In the genomic region with DNA sequence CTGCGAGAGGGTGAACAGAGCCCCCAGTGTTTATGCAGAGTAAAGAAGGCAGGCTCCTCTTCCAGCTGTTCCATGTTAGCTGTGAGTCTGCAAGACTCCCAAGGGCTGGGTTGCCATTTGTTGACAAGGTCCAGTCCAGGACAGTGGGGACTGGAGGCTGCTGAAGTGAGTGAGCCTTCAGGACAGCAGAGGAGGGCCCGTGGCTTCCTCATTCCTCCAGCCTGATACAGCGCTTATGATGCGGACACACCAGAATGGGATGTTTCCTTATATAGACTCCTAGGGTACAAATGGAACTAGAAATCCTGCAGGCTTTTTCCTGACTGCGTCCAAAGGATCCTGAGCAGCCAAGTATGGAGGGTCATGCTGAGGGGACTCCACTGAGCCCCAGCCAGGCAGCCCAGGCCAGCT, we compare ENCODE assay signal across 8 mouse cellular contexts. TPM values are rescaled to one million over a fixed set of nuclear protein-coding genes. Genes with fewer than 3 reads are reported as not detected.
DNase-seq lines count a peak whose midpoint lies in the region; ATAC-seq and TF ChIP-seq lines count a peak whose summit lies in the region.

No protein-coding gene starts in this region.

- H3K4me2 ChIP-seq in hindbrain, postnatal 0 days (ENCODE audit: low read depth, low read length) = peak overlapping the region; percentile 99
- H3K4me2 ChIP-seq in neural tube, embryonic 11.5 days (ENCODE audit: low read depth) = peak overlapping the region; percentile 96

- no peaks in the 10 kb centered on the region for H3K4me1 ChIP-seq in hindbrain, postnatal 0 days (ENCODE audit: insufficient read depth, low read length)
- peaks cover 12% of the 10 kb centered on the region for H3K4me1 ChIP-seq in neural tube, embryonic 11.5 days (ENCODE audit: control insufficient read depth, insufficient read depth, low read length)

- WGBS in hindbrain, postnatal 0 days = 27% methylated on average over 5 of the region's 5 CpGs
- 34% methylated on average over 5 of the region's 5 CpGs for WGBS in neural tube, embryonic 11.5 days

- H3K27me3 ChIP-seq in hindbrain, postnatal 0 days (ENCODE audit: insufficient read depth, low read length) = no peaks in the 10 kb centered on the region
- H3K27me3 ChIP-seq in neural tube, embryonic 11.5 days (ENCODE audit: control insufficient read depth, insufficient read depth, low read length) = peaks cover 2% of the 10 kb centered on the region; the same call in 1 of the 2 replicates

- 0 out of 2 replicates have a peak, but pooled peaks have one; percentile 9 for ATAC-seq in hindbrain, postnatal 0 days
- no peak for ATAC-seq in neural tube, embryonic 11.5 days (ENCODE audit: insufficient read depth, low FRiP score, low TSS enrichment)
- no peak for ATAC-seq in monocyte, adult 5-6 weeks (replicated peaks; ENCODE audit: insufficient number of reproducible peaks, low FRiP score, low TSS enrichment, poor library complexity, severe bottlenecking)

- DNase-seq in layer of hippocampus, adult 11-12 months (ENCODE audit: low spot score) = peak; percentile 17
- DNase-seq in layer of hippocampus, adult 9-10 months (ENCODE audit: low spot score) = no peak
- DNase-seq in cerebellum, postnatal 14 days = peak; percentile 9 to 10
- peak; percentile 9 to 33 for DNase-seq in gastrocnemius, postnatal 36 days
- DNase-seq in hindbrain, postnatal 0 days (ENCODE audit: low spot score) = peak; percentile 60
- peak; percentile 4 for DNase-seq in liver
- peak; percentile 34 for DNase-seq in neural tube, embryonic 11.5 days (ENCODE audit: low spot score)

- no peaks in the 10 kb centered on the region for H3K9me3 ChIP-seq in hindbrain, postnatal 0 days (ENCODE audit: low read length)
- no peaks in the 10 kb centered on the region for H3K9me3 ChIP-seq in neural tube, embryonic 11.5 days (ENCODE audit: control insufficient read depth, low read length)

- intact Hi-C loops in gastrocnemius, postnatal 36 days (cut with DNase I) = loop anchor here (2.0 to 5.0 kb wide), 2 partner anchors 46 to 117 kb away; no protein-coding TSS in a partner anchor

- H3K27ac ChIP-seq in hindbrain, postnatal 0 days = peak overlapping the region; percentile 72
- no peak overlapping the region for H3K27ac ChIP-seq in neural tube, embryonic 11.5 days (ENCODE audit: low read depth, low read length)

- no peaks in the 10 kb centered on the region for H3K36me3 ChIP-seq in hindbrain, postnatal 0 days (ENCODE audit: insufficient read depth, low read length)
- no peaks in the 10 kb centered on the region for H3K36me3 ChIP-seq in neural tube, embryonic 11.5 days (ENCODE audit: control insufficient read depth, insufficient read depth, low read length)

- peak overlapping the region; percentile 28; the same call in 1 of the 2 replicates for H3K9ac ChIP-seq in hindbrain, postnatal 0 days (replicated peaks; ENCODE audit: low read length)
- H3K9ac ChIP-seq in neural tube, embryonic 11.5 days (ENCODE audit: low read length) = 0 out of 2 replicates have a peak overlapping the region, but pooled peaks have one; percentile 15

- 0 out of 2 replicates have a peak, but pooled peaks have one; percentile 1 for TF ChIP-seq CTCF in hindbrain, postnatal 0 days (IDR thresholded peaks at IDR 0.05; ENCODE audit: low read depth)

- peak overlapping the region; percentile 60 for H3K4me3 ChIP-seq in hindbrain, postnatal 0 days (ENCODE audit: low read length)
- peak overlapping the region; percentile 62; the same call in 1 of the 2 replicates for H3K4me3 ChIP-seq in neural tube, embryonic 11.5 days (ENCODE audit: low read depth, low read length)

RNA-seq across cellular contexts. Expression of a gene that starts 3.2 kb away (rescaled TPM):
- 10 to 100 TPM; 37.4 to 45.7 TPM for total RNA-seq in gastrocnemius, postnatal 36 days (2021)
- 14.3 and 14.7 TPM in 2 replicates for total RNA-seq in hindbrain, postnatal 0 days (2014; rRNA removed)
- 4.4 and 4.9 TPM in 2 replicates for polyA plus RNA-seq in hindbrain, postnatal 0 days (2015; fragmentation: Nextera tagmentation; extraction: Ambion mirVana)
- polyA plus RNA-seq in neural tube, embryonic 11.5 days (2014; fragmentation: Nextera tagmentation; extraction: Ambion mirVana) = 2.5 and 2.9 TPM in 2 replicates
- not detected in 3 replicates for total RNA-seq in monocyte, adult 5-6 weeks (2017)

RNA-seq across cellular contexts. Expression of a gene that starts 54.0 kb away (rescaled TPM):
- 10 to 100 TPM; 41.2 to 48.1 TPM for total RNA-seq in gastrocnemius, postnatal 36 days (2021)
- total RNA-seq in hindbrain, postnatal 0 days (2014; rRNA removed) = 10.2 and 24.9 TPM in 2 replicates
- polyA plus RNA-seq in hindbrain, postnatal 0 days (2015; fragmentation: Nextera tagmentation; extraction: Ambion mirVana) = 27.6 and 33.0 TPM in 2 replicates
- polyA plus RNA-seq in neural tube, embryonic 11.5 days (2014; fragmentation: Nextera tagmentation; extraction: Ambion mirVana) = 29.6 and 33.0 TPM in 2 replicates
- 24.6 to 35.2 TPM (median 33.2 TPM) in 3 replicates for total RNA-seq in monocyte, adult 5-6 weeks (2017)

Comparison
In these comparisons a context has a peak if more than half of its experiments do, and no peak if none do; other contexts are left out.
1. RNA of a gene that starts 3.2 kb away (total RNA-seq): 37.4 to 45.7 TPM in gastrocnemius, postnatal 36 days and 14.3 to 14.7 TPM in hindbrain, postnatal 0 days; not detected in monocyte, adult 5-6 weeks; every median in the first group is over 10 times any median in the second.